Mouse (Mus musculus): ENCODE measurements around the gene Paqr3. TPM values are rescaled to one million over a fixed set of nuclear protein-coding genes. Genes with fewer than 3 reads are reported as not detected.

Paqr3 gene
- polyA plus RNA-seq (2014; fragmentation: Illumina TruSeq; extraction: RNeasy Lipid Tissue Mini Kit (QIAGEN cat#74804); ENCODE audit: low read depth, low replicate concordance), result 1.3 TPM

DNA sequence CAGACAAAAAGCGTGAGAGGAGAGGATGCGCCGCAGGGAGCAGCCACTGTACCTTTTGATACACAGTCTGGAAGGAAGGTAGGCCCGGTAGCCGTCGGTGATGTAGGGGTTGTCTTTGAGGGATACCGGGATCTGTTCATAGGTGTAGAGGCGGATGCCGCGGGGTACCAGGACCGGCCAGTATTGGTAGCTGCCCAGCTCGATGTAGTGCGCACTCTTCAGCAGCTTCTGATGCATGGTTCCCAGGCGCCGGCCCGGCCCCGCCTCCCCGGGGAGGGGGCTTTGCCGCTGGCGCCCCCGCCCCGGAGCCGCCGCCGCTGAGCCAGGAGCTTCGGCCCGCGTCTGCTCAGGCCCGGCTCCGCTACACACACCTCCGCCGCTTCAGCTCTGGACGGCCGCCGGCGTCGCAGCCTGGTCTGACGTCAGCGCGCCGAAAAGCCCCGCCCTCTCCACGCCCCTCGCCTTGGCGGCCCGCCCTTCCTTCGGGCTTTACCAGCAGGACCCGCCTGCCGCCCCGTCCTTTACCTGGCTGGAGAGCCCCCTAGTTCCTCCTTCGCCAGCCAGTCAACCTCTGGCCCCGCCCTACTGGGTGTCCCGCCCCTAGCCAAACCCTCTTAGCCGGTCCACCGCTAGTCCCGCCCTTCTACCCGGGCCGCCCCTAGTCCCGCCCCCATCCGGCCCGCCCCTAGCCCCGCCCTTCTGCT, at the start of gene Paqr3:
Paqr3 (minus strand) TSS at position 390 of the 704 bp plus-strand sequence.

Other genes starting within 250 kb of the Paqr3 start
- 3.0 TPM for gene Bmp2k, start 113.9 kb downstream of the Paqr3 start, polyA plus RNA-seq (2014; fragmentation: Illumina TruSeq; extraction: RNeasy Lipid Tissue Mini Kit (QIAGEN cat#74804); ENCODE audit: low read depth, low replicate concordance)